Mouse (Mus musculus) MEL (cell line): ENCODE data around the gene Gpr33. TPM values are rescaled to one million over a fixed set of nuclear protein-coding genes. Genes with fewer than 3 reads are reported as not detected.

ENCODE experiments used
- DNase-seq: peaks from one replicate; pipeline ENCODE4 v3.0.0; 2011; ENCODE audit warnings: low read depth, low spot score
- H3K27ac ChIP-seq: 2 replicates; pipeline ENCODE4 v1.5.1; 2012; ENCODE audit warnings: low read depth, mild to moderate bottlenecking, control low read depth, low read length, moderate library complexity; ENCODE audit not compliant: control insufficient read depth
- H3K27me3 ChIP-seq, 2 experiments: fragments of 150-350 bp in 1 of 2; sonication (generic) in 1 of 2; 2 replicates each; pipeline ENCODE4 v1.6.1; 2012; ENCODE audit warnings: low read length in 2 of 2, mild to moderate bottlenecking in 2 of 2, improper control_type of control experiment in 1 of 2, moderate library complexity in 1 of 2; ENCODE audit not compliant: insufficient read depth in 2 of 2, control insufficient read depth in 1 of 2
- H3K36me3 ChIP-seq, 2 experiments: 2 replicates each; pipeline ENCODE4 v1.6.1; 2012 to 2014; ENCODE audit warnings: low read length in 2 of 2, improper control_type of control experiment in 1 of 2, inconsistent platforms in 1 of 2, mild to moderate bottlenecking in 1 of 2; ENCODE audit not compliant: insufficient read depth in 2 of 2, control insufficient read depth in 1 of 2
- H3K4me1 ChIP-seq, 2 experiments: fragments of 150-350 bp in 1 of 2; sonication (generic) in 1 of 2; 2 replicates each; pipeline ENCODE4 v1.6.1; 2012; ENCODE audit warnings: low read length in 2 of 2, improper control_type of control experiment in 1 of 2, mild to moderate bottlenecking in 1 of 2; ENCODE audit not compliant: insufficient read depth in 2 of 2, control insufficient read depth in 1 of 2
- H3K4me3 ChIP-seq, 2 experiments: fragments of 150-350 bp in 1 of 2; sonication (generic) in 1 of 2; 2 replicates each; pipeline ENCODE4 v1.5.1; 2012; ENCODE audit warnings: low read depth in 2 of 2, low read length in 2 of 2, mild to moderate bottlenecking in 2 of 2, moderate library complexity in 2 of 2, control low read depth in 1 of 2, improper control_type of control experiment in 1 of 2; ENCODE audit not compliant: control insufficient read depth in 1 of 2, insufficient read depth in 1 of 2
- H3K79me2 ChIP-seq: 2 replicates; pipeline ENCODE4 v1.6.1; 2012; ENCODE audit warnings: mild to moderate bottlenecking, low read length, moderate library complexity; ENCODE audit not compliant: control insufficient read depth, poor library complexity, insufficient read depth
- H3K9ac ChIP-seq: 2 replicates; pipeline ENCODE4 v1.6.1; 2012; ENCODE audit warnings: low read depth, mild to moderate bottlenecking, control low read depth, low read length, moderate library complexity; ENCODE audit not compliant: control insufficient read depth, poor library complexity, severe bottlenecking
- H3K9me3 ChIP-seq: fragments of 150-350 bp; sonication (generic); replicated peaks from 2 replicates; pipeline ENCODE4 v1.6.1; 2012; ENCODE audit warnings: mild to moderate bottlenecking, low read length, improper control_type of control experiment, moderate library complexity; ENCODE audit not compliant: insufficient read depth
- BHLHE40 ChIP-seq: IDR thresholded peaks from 2 replicates; pipeline ENCODE4 v1.6.1; 2012; ENCODE audit warnings: low read depth, mild to moderate bottlenecking, inconsistent platforms, low read length, improper control_type of control experiment, borderline replicate concordance
- CTCF ChIP-seq, 3 experiments: IDR thresholded peaks in 2 of 3; conservative IDR thresholded peaks in 1 of 3; 2 replicates each; pipeline ENCODE4 v1.5.1; 2011 to 2012; ENCODE audit warnings: low read length in 3 of 3, low read depth in 2 of 3, mild to moderate bottlenecking in 2 of 3, improper control_type of control experiment in 1 of 3, inconsistent platforms in 1 of 3, mixed read lengths in 1 of 3, moderate library complexity in 1 of 3; ENCODE audit not compliant: control insufficient read depth in 1 of 3, insufficient read depth in 1 of 3, poor library complexity in 1 of 3, severe bottlenecking in 1 of 3
- ELF1 ChIP-seq: IDR thresholded peaks from 2 replicates; pipeline ENCODE4 v1.6.1; 2014; ENCODE audit warnings: low read depth, mild to moderate bottlenecking, inconsistent platforms, low read length, improper control_type of control experiment, moderate library complexity
- EP300 ChIP-seq, 2 experiments: IDR thresholded peaks; 2 replicates each; pipeline ENCODE4 v1.6.1; 2011; ENCODE audit warnings: improper control_type of control experiment in 2 of 2, low read length in 2 of 2, low read depth in 1 of 2, mild to moderate bottlenecking in 1 of 2
- ETS1 ChIP-seq: IDR thresholded peaks from 2 replicates; pipeline ENCODE4 v1.6.1; 2012; ENCODE audit warnings: low read depth, mild to moderate bottlenecking, inconsistent platforms, low read length, improper control_type of control experiment, moderate library complexity
- GABPA ChIP-seq: IDR thresholded peaks from 2 replicates; pipeline ENCODE4 v1.6.1; 2012; ENCODE audit warnings: low read depth, mild to moderate bottlenecking, inconsistent platforms, low read length, improper control_type of control experiment, moderate library complexity
- GATA1 ChIP-seq: IDR thresholded peaks from 2 replicates; pipeline ENCODE4 v1.6.1; 2011; ENCODE audit warnings: low read depth, low read length, improper control_type of control experiment
- HCFC1 ChIP-seq: IDR thresholded peaks from 2 replicates; pipeline ENCODE4 v1.6.1; 2012; ENCODE audit warnings: low read depth, mild to moderate bottlenecking, inconsistent platforms, low read length, improper control_type of control experiment, moderate library complexity
- JUND ChIP-seq: IDR thresholded peaks from 2 replicates; pipeline ENCODE4 v1.6.1; 2011; ENCODE audit warnings: low read depth, mild to moderate bottlenecking, improper control_type of control experiment, low read length
- MAFK ChIP-seq: IDR thresholded peaks from 2 replicates; pipeline ENCODE4 v1.6.1; 2011; ENCODE audit warnings: low read depth, mild to moderate bottlenecking, low read length, improper control_type of control experiment, borderline replicate concordance
- MAZ ChIP-seq: IDR thresholded peaks from 2 replicates; pipeline ENCODE4 v1.6.1; 2012; ENCODE audit warnings: low read depth, mild to moderate bottlenecking, inconsistent platforms, low read length, improper control_type of control experiment
- MYC ChIP-seq: IDR thresholded peaks from 2 replicates; pipeline ENCODE4 v1.6.1; 2011; ENCODE audit warnings: low read depth, mild to moderate bottlenecking, low read length, improper control_type of control experiment, moderate library complexity
- NELFE ChIP-seq: IDR thresholded peaks from 2 replicates; pipeline ENCODE4 v1.6.1; 2011; ENCODE audit warnings: low read depth, low read length, improper control_type of control experiment
- POLR2A ChIP-seq, 2 experiments: IDR thresholded peaks; 2 replicates each; pipeline ENCODE4 v1.6.1; 2011 to 2012; ENCODE audit warnings: low read length in 2 of 2, mild to moderate bottlenecking in 2 of 2, control low read depth in 1 of 2, improper control_type of control experiment in 1 of 2, low read depth in 1 of 2, moderate library complexity in 1 of 2; ENCODE audit not compliant: control insufficient read depth in 1 of 2, insufficient read depth in 1 of 2, poor library complexity in 1 of 2
- RAD21 ChIP-seq: IDR thresholded peaks from 2 replicates; pipeline ENCODE4 v1.6.1; 2011; ENCODE audit warnings: mild to moderate bottlenecking, low read depth, low read length, improper control_type of control experiment
- RCOR1 ChIP-seq: IDR thresholded peaks from 2 replicates; pipeline ENCODE4 v1.6.1; 2012; ENCODE audit warnings: low read depth, mild to moderate bottlenecking, inconsistent platforms, low read length, improper control_type of control experiment
- SIN3A ChIP-seq: IDR thresholded peaks from 2 replicates; pipeline ENCODE4 v1.6.1; 2012; ENCODE audit warnings: low read length, improper control_type of control experiment, inconsistent platforms
- SMC3 ChIP-seq: IDR thresholded peaks from 2 replicates; pipeline ENCODE4 v1.6.1; 2011; ENCODE audit warnings: low read depth, low read length, improper control_type of control experiment
- TAL1 ChIP-seq: IDR thresholded peaks from 2 replicates; pipeline ENCODE4 v1.6.1; 2012; ENCODE audit warnings: mild to moderate bottlenecking, inconsistent platforms, low read length, moderate library complexity, mixed read lengths
- TBP ChIP-seq: IDR thresholded peaks from 2 replicates; pipeline ENCODE4 v1.8.0; 2011; ENCODE audit warnings: low read depth, low read length, improper control_type of control experiment
- TCF12 ChIP-seq: IDR thresholded peaks from 2 replicates; pipeline ENCODE4 v1.6.1; 2014; ENCODE audit warnings: low read depth, mild to moderate bottlenecking, inconsistent platforms, low read length, improper control_type of control experiment, moderate library complexity
- USF1 ChIP-seq: IDR thresholded peaks from 2 replicates; pipeline ENCODE4 v1.6.1; 2014; ENCODE audit warnings: low read depth, mild to moderate bottlenecking, inconsistent platforms, low read length, improper control_type of control experiment, moderate library complexity
- USF2 ChIP-seq, 2 experiments: IDR thresholded peaks; 2 replicates each; pipeline ENCODE4 v1.6.1; 2011 to 2012; ENCODE audit warnings: improper control_type of control experiment in 2 of 2, low read length in 2 of 2, borderline replicate concordance in 1 of 2, inconsistent platforms in 1 of 2, low read depth in 1 of 2, mild to moderate bottlenecking in 1 of 2; ENCODE audit not compliant: insufficient read depth in 1 of 2
- ZMIZ1 ChIP-seq: IDR thresholded peaks from 2 replicates; pipeline ENCODE4 v1.6.1; 2012; ENCODE audit warnings: low read depth, mild to moderate bottlenecking, inconsistent platforms, low read length, improper control_type of control experiment, moderate library complexity
- polyA plus RNA-seq, 2 experiments: library from polyadenylated mRNA; stranded (reverse) in 1 of 2; unstranded in 1 of 2; fragments of >175 nt in 1 of 2; fragments of >200 nt in 1 of 2; gene quantifications; 2 replicates each; pipeline versions ENCODE4 v1.2.1 to v1.2.4; 2012; ENCODE audit warnings: low replicate concordance in 2 of 2, low read depth in 1 of 2; ENCODE audit not compliant: insufficient read length in 2 of 2, insufficient read depth in 1 of 2, missing spikeins in 1 of 2
- total RNA-seq: library from RNA; depleted of rRNA; stranded (reverse); fragments of 300-350 nt; gene quantifications from 2 replicates; pipeline ENCODE4 v1.2.3, GENCODE M21; 2012

Gene Gpr33
- total and polyA plus RNA-seq, 3 experiments = not detected

DNA sequence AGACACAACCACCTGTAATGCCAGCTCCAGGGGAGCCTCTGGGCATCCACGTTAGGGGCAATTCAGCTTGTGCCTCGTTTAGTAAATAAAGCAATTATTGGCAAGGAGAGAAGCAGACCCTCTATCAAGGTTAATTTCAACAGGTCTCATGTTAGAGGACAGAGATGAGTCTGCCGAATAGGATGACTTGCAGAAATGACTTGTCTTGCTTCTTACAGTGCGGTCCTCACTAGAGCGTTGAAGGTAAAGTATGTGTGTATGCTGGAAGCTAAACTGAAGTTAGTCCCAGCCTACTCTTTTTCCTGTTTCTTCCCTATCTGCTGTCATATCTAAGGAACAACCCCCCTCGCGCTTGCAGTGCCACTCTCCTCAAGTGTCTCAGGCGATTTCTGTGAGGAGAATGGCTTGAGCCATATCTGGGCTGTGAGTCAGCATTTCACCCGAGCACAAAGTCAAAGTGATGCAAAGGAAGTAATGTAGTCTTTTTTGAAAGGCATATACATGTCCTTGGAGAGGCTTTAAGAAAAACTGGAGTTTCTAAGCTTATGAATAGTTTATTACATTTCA, 29.4 kb downstream of the Gpr33 start:
- peak; percentile 88 for DNase-seq
- Histone ChIP-seq H3K79me2 (no peaks in the 10 kb centered on the region), H3K36me3 (peaks cover 0 to 17% of the 10 kb centered on the region in 2 experiments; a peak in 2 of 4 replicates), H3K4me3 (peak overlapping the region; percentile 7 to 11; a peak in 1 of 4 replicates)
- TF ChIP-seq JUND = no peak
- peak; percentile 57; the same call in 1 of the 2 replicates for TF ChIP-seq TBP
- peak; percentile 63 for TF ChIP-seq EP300 (IDR thresholded peaks at IDR 0.05; ENCODE audit: low read depth in 1 of 2, low read length in 2 of 2)
- TF ChIP-seq RAD21 = no peak
- TF ChIP-seq MYC = peak; percentile 47
- TF ChIP-seq RCOR1 = peak; percentile 47; the same call in 1 of the 2 replicates
- peak; percentile 79 for TF ChIP-seq ETS1
- peak in 1 of 2 experiments; percentile 46; a peak in 2 of 4 replicates for TF ChIP-seq POLR2A (IDR thresholded peaks at IDR 0.05; ENCODE audit: control insufficient read depth in 1 of 2, insufficient read depth in 1 of 2, low read depth in 1 of 2, low read length in 2 of 2, poor library complexity in 1 of 2)
- no peak for TF ChIP-seq TCF12
- no peak for TF ChIP-seq CTCF (IDR thresholded peaks at IDR 0.05 in 2 of 3, conservative IDR thresholded peaks at IDR 0.05 in 1 of 3; ENCODE audit: control insufficient read depth in 1 of 3, insufficient read depth in 1 of 3, low read depth in 2 of 3, low read length in 3 of 3, poor library complexity in 1 of 3, severe bottlenecking in 1 of 3)
- TF ChIP-seq ZMIZ1 = no peak
- TF ChIP-seq MAZ = no peak
- no peak for TF ChIP-seq USF2 (IDR thresholded peaks at IDR 0.05; ENCODE audit: borderline replicate concordance in 1 of 2, insufficient read depth in 1 of 2, low read depth in 1 of 2, low read length in 2 of 2)
- TF ChIP-seq HCFC1 = 0 out of 2 replicates have a peak, but pooled peaks have one; percentile 39
- TF ChIP-seq TAL1 = no peak
- peak; percentile 81 for TF ChIP-seq GATA1
- 0 out of 2 replicates have a peak, but pooled peaks have one; percentile 54 for TF ChIP-seq SIN3A
- 0 out of 2 replicates have a peak, but pooled peaks have one; percentile 39 for TF ChIP-seq ELF1
- peak; percentile 65; the same call in 1 of the 2 replicates for TF ChIP-seq MAFK
- TF ChIP-seq BHLHE40 = no peak
- peak; percentile 77 for TF ChIP-seq GABPA
- TF ChIP-seq USF1 = no peak
- TF ChIP-seq NELFE = peak; percentile 47; the same call in 1 of the 2 replicates
- TF ChIP-seq SMC3 = no peak
- TF ChIP-seq, all 39 proteins: peak for 13
- H3K4me1 ChIP-seq = peaks cover 12 to 15% of the 10 kb centered on the region in 2 experiments
- peak overlapping the region; percentile 36 for H3K9ac ChIP-seq
- peak overlapping the region; percentile 86 for H3K27ac ChIP-seq
- H3K9me3 ChIP-seq = no peaks in the 10 kb centered on the region
- H3K27me3 ChIP-seq = no peaks in the 10 kb centered on the region
